Mouse (Mus musculus) megakaryocyte progenitor cell, adult 5-6 weeks (primary cell): ENCODE measurements at regions not wholly inside any gene's neighbourhood (a gene's known extent, or its start where the extent isn't known, plus 50 kb on each side); places are given as distances from the start of the nearest gene placed in this dataset.
A peak's percentile ranks its signal among the peaks of the same experiment; 100 is the strongest.

Experiments used
- ATAC-seq: replicated peaks from 2 replicates; pipeline ENCODE4 v1.8.0; 2016; ENCODE audit warnings: mild to moderate bottlenecking, moderate TSS enrichment, inconsistent platforms; ENCODE audit not compliant: poor library complexity

- no peak for ATAC-seq
Measured at GRCm38 (mm10) chr16:24153943-24154342, 165.3 kb upstream of the Bcl6 start.

GRCm38 (mm10) chr16:24151831-24152247 is 163.2 kb upstream of the Bcl6 start:
- no peak for ATAC-seq

- peak; percentile 92 for ATAC-seq
Measured at GRCm38 (mm10) chr16:24151178-24151725, 162.6 kb upstream of the Bcl6 start.

- no peak for ATAC-seq
Measured at GRCm38 (mm10) chr16:24150512-24150911, 161.9 kb upstream of the Bcl6 start.

GRCm38 (mm10) chr16:24149441-24149840 is 160.8 kb upstream of the Bcl6 start:
- no peak for ATAC-seq

- ATAC-seq, result no peak
Measured at GRCm38 (mm10) chr16:24143894-24144293, 155.2 kb upstream of the Bcl6 start.

- no peak for ATAC-seq
Measured at GRCm38 (mm10) chr16:24142915-24143541, 154.4 kb upstream of the Bcl6 start.

GRCm38 (mm10) chr16:24139109-24139508 is 150.5 kb upstream of the Bcl6 start:
- ATAC-seq, result no peak

- ATAC-seq, result peak; percentile 50; the same call in 1 of the 2 replicates
Measured at GRCm38 (mm10) chr16:24137266-24138033, 148.8 kb upstream of the Bcl6 start.

GRCm38 (mm10) chr16:24136483-24137148 is 148.0 kb upstream of the Bcl6 start:
- ATAC-seq, result peak; percentile 75

- ATAC-seq, result no peak
Measured at GRCm38 (mm10) chr16:24135841-24136240, 147.2 kb upstream of the Bcl6 start.

GRCm38 (mm10) chr16:24135351-24135750 is 146.7 kb upstream of the Bcl6 start:
- no peak for ATAC-seq

- ATAC-seq, result no peak
Measured at GRCm38 (mm10) chr16:24134486-24135050, 145.9 kb upstream of the Bcl6 start.

- no peak for ATAC-seq
Measured at GRCm38 (mm10) chr16:24130646-24131045, 142.0 kb upstream of the Bcl6 start.

- ATAC-seq, result peak; percentile 54
Measured at GRCm38 (mm10) chr16:24129701-24130100, 141.0 kb upstream of the Bcl6 start.

GRCm38 (mm10) chr16:24128566-24128965 is 139.9 kb upstream of the Bcl6 start:
- no peak for ATAC-seq

- ATAC-seq, result no peak
Measured at GRCm38 (mm10) chr16:24124766-24125165, 136.1 kb upstream of the Bcl6 start.

GRCm38 (mm10) chr16:24124083-24124482 is 135.4 kb upstream of the Bcl6 start:
- no peak for ATAC-seq

GRCm38 (mm10) chr16:24121633-24122032 is 133.0 kb upstream of the Bcl6 start:
- ATAC-seq, result no peak

GRCm38 (mm10) chr16:24120836-24121235 is 132.2 kb upstream of the Bcl6 start:
- ATAC-seq, result peak; percentile 98

- ATAC-seq, result no peak
Measured at GRCm38 (mm10) chr16:24118487-24118886, 129.8 kb upstream of the Bcl6 start.
